Mouse (Mus musculus) heart, embryonic 14.5 days (tissue): Measurements from ENCODE around the gene Tmcc3. TPM values are rescaled to one million over a fixed set of nuclear protein-coding genes. Genes with fewer than 3 reads are reported as not detected.
"Not testable (repeated sequence)": the region's sequence is repeated elsewhere in the genome, so short reads cannot be mapped to it uniquely, and the experiment has no call there.

Experiments
- ATAC-seq: fragments of 200-750 bp; cut with Nextera tagmentation; 2 replicates; pipeline ENCODE4 v1.8.0; 2017; ENCODE audit warnings: low read depth, moderate TSS enrichment; ENCODE audit not compliant: insufficient number of reproducible peaks, insufficient read depth, low FRiP score
- H3K27ac ChIP-seq, 2 experiments: fragments of 200-500 bp in 1 of 2; fragments of 300-500 bp in 1 of 2; sonication (generic) in 1 of 2; replicated peaks in 1 of 2; 2 replicates each; pipeline ENCODE4 v1.5.1; 2012 to 2014; ENCODE audit warnings: low read depth in 2 of 2, low read length in 2 of 2, control low read depth in 1 of 2, mild to moderate bottlenecking in 1 of 2, mixed read lengths in 1 of 2; ENCODE audit not compliant: control insufficient read depth in 1 of 2, insufficient read depth in 1 of 2
- H3K27me3 ChIP-seq: fragments of 300-500 bp; sonication (generic); 2 replicates; pipeline ENCODE4 v1.6.1; 2014; ENCODE audit warnings: mild to moderate bottlenecking, low read length, control low read depth; ENCODE audit not compliant: control insufficient read depth, insufficient read depth
- H3K36me3 ChIP-seq: fragments of 300-500 bp; sonication (generic); 2 replicates; pipeline ENCODE4 v1.6.1; 2014; ENCODE audit warnings: mild to moderate bottlenecking, control low read depth, low read length, mixed read lengths; ENCODE audit not compliant: control insufficient read depth, insufficient read depth
- H3K4me1 ChIP-seq, 2 experiments: fragments of 200-500 bp in 1 of 2; fragments of 300-500 bp in 1 of 2; sonication (generic) in 1 of 2; 2 replicates each; pipeline ENCODE4 v1.6.1; 2012 to 2014; ENCODE audit warnings: low read length in 2 of 2, control low read depth in 1 of 2, mixed read lengths in 1 of 2; ENCODE audit not compliant: control insufficient read depth in 2 of 2, insufficient read depth in 2 of 2
- H3K4me2 ChIP-seq: fragments of 300-500 bp; sonication (generic); 2 replicates; pipeline ENCODE4 v1.6.1; 2014; ENCODE audit warnings: mild to moderate bottlenecking, low read length
- H3K4me3 ChIP-seq, 2 experiments: fragments of 200-500 bp in 1 of 2; fragments of 300-500 bp in 1 of 2; sonication (generic) in 1 of 2; 2 replicates each; pipeline ENCODE4 v1.5.1; 2012 to 2014; ENCODE audit warnings: low read length in 2 of 2, mild to moderate bottlenecking in 2 of 2, control low read depth in 1 of 2, low read depth in 1 of 2, moderate library complexity in 1 of 2; ENCODE audit not compliant: control insufficient read depth in 1 of 2, insufficient read depth in 1 of 2
- H3K9ac ChIP-seq: fragments of 300-500 bp; sonication (generic); 2 replicates; pipeline ENCODE4 v1.6.1; 2014; ENCODE audit warnings: mild to moderate bottlenecking, low read length
- H3K9me3 ChIP-seq: fragments of 300-500 bp; sonication (generic); 2 replicates; pipeline ENCODE4 v1.6.1; 2016; ENCODE audit warnings: low read length, control low read depth; ENCODE audit not compliant: control insufficient read depth
- WGBS: fragments of 180-500 bp; shearing (Covaris S2); extraction: QIAGEN DNeasy Blood & Tissue Kit; methylation state at CpG from one replicate; pipeline ENCODE4 v1.1.7; 2014; 5-methylcytosine and 5-hydroxymethylcytosine counted together
- polyA plus RNA-seq: library from polyadenylated mRNA; unstranded; fragments of >200 nt; fragmentation: Nextera tagmentation; extraction: Ambion mirVana; gene quantifications from 2 replicates; pipeline ENCODE4 v1.2.1, GENCODE M21; 2014

The Tmcc3 gene
- polyA plus RNA-seq, 1 experiment from 2014 or later, result 9.6 TPM

DNA sequence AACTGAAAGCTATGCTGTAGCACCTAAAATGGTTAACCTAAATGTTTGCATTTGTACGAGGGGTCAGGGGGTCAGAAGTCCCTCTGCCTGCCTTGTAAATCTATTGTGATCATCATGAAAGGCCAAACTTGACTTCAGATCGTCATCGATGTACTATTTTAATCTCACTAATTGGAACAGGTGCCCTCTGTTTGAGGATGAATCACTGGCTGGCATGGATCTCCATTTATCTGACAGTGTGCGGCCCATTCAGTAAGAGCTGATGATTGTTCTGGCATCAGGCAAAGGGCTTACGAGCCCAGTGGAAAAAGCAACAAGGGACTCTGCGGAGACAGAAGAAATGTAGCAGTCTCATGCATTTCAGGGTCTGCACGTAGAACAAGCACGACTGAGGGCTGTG lies 215.1 kb downstream of the Tmcc3 start:
- Histone ChIP-seq H3K4me2 (no peak overlapping the region), H3K9ac (no peak overlapping the region), H3K4me1 (peaks cover 7 to 21% of the 10 kb centered on the region in 2 experiments; a peak in 3 of 4 replicates), H3K9me3 (no peaks in the 10 kb centered on the region), H3K27ac (no peak overlapping the region), H3K36me3 (no peaks in the 10 kb centered on the region), H3K27me3 (no peaks in the 10 kb centered on the region), H3K4me3 (no peak overlapping the region)
- no peak for ATAC-seq
- 71% methylated on average over 8 of the region's 8 CpGs for WGBS

DNA sequence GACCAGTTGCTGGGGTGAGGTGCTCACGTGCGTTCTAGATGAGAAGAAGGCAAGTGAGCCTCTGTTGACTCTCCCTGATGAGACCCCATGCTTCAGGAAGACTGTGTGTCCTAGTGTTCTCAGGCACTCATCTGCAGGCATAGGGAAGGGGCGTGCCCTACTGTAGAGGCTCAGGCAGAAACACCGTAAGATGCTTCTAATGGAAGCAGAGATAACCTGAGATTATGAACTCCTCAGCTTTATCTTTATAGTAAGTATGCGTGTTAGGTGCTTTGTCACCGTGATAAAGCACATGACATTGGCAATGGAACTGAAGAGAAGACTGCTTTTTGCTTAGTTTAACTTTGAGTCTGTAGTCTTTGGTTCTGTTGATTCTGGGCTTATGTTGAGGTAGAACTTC lies 215.5 kb downstream of the Tmcc3 start:
- Histone ChIP-seq H3K27me3 (no peaks in the 10 kb centered on the region), H3K9me3 (no peaks in the 10 kb centered on the region), H3K4me1 (peaks cover 7 to 17% of the 10 kb centered on the region in 2 experiments; a peak in 3 of 4 replicates), H3K36me3 (no peaks in the 10 kb centered on the region), H3K9ac (no peak overlapping the region), H3K27ac (no peak overlapping the region), H3K4me2 (no peak overlapping the region), H3K4me3 (no peak overlapping the region)
- 71% methylated on average over 6 of the region's 6 CpGs for WGBS
- ATAC-seq, result no peak

DNA sequence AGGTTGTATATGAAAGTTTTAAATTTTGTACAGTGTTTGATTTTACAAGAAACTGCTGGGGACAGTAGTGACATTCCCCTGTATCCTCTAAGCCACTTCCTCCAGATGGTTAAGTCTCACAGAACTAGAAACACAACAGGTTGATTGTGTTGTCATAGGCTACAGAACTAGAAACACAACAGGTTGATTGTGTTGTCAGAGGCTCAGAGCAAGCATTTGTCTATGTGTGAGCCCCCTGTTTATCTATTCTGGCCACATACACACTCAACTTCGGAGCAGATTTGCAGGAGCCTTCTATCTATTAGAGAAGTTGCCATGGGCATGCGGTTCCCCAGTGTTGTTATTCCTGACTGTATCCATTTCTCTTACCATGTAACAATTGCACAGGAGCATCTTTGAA lies 218.3 kb downstream of the Tmcc3 start:
- 67% methylated on average over 2 of the region's 2 CpGs for WGBS
- no peak overlapping the region for H3K9ac ChIP-seq
- no peak overlapping the region for H3K4me3 ChIP-seq
- no peak overlapping the region for H3K4me2 ChIP-seq
- no peaks in the 10 kb centered on the region for H3K9me3 ChIP-seq
- ATAC-seq, result no peak
- H3K27ac ChIP-seq, result no peak overlapping the region
- no peaks in the 10 kb centered on the region for H3K36me3 ChIP-seq
- peaks cover 2 to 6% of the 10 kb centered on the region in 2 experiments; a peak in 3 of 4 replicates for H3K4me1 ChIP-seq
- H3K27me3 ChIP-seq, result no peaks in the 10 kb centered on the region

DNA sequence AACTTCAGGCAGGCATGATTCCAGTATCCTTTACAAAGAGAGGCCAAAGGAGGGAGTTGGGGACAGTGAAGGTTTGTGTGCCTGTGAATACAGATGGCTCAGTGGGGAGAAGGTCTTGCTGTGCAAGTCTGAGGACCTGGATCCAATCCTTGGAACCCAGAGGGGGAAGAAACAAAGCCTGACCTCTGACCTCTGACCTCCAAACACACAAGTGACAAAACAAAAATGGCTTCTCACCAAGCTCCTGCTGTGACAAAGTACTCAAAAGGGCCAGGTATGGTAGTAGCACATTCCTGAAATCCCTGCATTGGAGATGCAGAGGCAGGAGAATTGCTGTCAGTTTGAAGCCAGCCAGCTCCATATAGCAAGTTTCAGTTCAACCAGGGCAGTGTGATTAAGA lies 219.7 kb downstream of the Tmcc3 start:
- Histone ChIP-seq H3K9me3 (no peaks in the 10 kb centered on the region), H3K27me3 (no peaks in the 10 kb centered on the region), H3K4me3 (no peak overlapping the region), H3K4me1 (peaks cover 0 to 2% of the 10 kb centered on the region in 2 experiments; a peak in 1 of 4 replicates), H3K4me2 (no peak overlapping the region), H3K27ac (no peak overlapping the region), H3K9ac (no peak overlapping the region), H3K36me3 (no peaks in the 10 kb centered on the region)
- ATAC-seq, result no peak

DNA sequence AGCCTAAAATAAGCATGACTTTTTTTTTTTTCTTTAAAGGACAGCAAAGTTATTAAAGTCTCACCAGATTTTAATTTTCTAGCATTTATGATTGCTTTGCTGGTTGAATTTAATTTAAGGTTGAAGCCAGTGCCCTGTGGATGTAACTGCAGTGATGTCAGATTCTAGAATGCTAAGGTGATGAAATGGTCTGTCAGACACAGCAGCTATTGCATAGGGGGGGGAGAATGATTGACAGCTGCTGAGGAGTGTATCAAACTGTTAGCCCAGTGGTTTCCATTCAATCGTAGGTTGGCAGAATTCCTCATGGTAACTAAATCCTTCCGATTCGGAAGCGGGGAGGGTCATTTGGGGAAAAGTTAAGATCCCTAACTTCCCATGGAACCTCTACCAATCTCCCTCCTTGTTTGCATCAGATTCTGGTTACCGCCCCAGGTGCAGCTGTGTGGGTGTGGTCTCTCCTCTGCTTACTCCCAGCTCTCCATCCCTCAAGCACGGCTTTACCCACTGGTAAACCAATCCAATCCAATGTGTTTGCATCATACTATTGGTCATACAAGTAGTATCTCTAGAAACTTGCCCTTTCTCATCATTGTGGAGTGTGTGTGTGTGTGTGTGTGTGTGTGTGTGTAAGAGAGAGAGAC lies 221.5 kb downstream of the Tmcc3 start:
- Histone ChIP-seq H3K27me3 (no peaks in the 10 kb centered on the region), H3K4me1 (0 out of 4 replicates have a peak, but pooled peaks cover 0 to 2% of the 10 kb centered on the region in 2 experiments), H3K4me2 (no peak overlapping the region), H3K9ac (no peak overlapping the region), H3K9me3 (no peaks in the 10 kb centered on the region), H3K27ac (no peak overlapping the region), H3K36me3 (no peaks in the 10 kb centered on the region), H3K4me3 (no peak overlapping the region)
- ATAC-seq, result no peak
- 64% methylated on average over 6 of the region's 6 CpGs for WGBS

DNA sequence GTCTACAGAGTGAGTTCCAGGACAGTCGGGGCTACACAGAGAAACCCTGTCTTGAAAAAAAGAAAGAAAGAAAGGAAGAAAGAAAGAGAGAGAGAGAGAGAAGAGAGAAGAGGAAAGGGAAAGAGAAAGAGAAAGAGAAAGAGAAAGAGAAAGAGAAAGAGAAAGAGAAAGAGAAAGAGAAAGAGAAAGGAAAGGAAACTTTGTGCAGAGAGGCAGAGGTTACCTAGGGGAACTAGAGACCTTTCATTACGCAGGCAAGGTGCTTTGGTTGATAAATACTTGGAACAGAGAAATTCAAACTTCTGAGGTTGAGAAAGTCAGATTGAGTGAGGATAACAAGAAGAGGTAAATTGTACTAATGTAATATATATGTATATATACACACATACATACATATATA lies 226.9 kb downstream of the Tmcc3 start:
- H3K9ac ChIP-seq, H3K27ac ChIP-seq, H3K27me3 ChIP-seq, H3K36me3 ChIP-seq, H3K4me1 ChIP-seq, H3K4me3 ChIP-seq, H3K4me2 ChIP-seq, ATAC-seq, H3K9me3 ChIP-seq: not testable (repeated sequence)
- 90% methylated on average over 2 of the region's 2 CpGs for WGBS

DNA sequence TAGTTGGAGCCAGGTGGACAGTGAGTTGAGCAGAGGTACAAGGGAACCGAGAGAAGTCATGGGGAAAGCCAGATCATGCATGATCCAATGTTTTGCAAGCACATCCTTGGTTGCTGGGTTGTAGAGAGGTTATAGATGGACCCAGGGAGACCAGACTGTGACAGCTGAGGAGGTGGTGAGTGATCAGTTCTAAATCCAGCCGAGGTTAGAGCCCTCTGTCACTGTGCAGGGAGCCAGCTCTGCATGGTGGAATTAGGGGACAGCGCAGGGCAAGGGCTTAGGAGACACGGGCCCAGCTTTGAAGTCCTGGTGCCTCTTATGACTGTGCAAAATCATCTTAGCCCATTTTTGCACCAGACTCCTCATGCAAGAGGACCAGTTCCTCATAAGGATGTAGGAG lies 228.5 kb downstream of the Tmcc3 start:
- peaks cover 11 to 22% of the 10 kb centered on the region in 2 experiments for H3K4me1 ChIP-seq
- WGBS, result 36% methylated on average over 4 of the region's 4 CpGs
- H3K27me3 ChIP-seq, result no peaks in the 10 kb centered on the region
- H3K9ac ChIP-seq, result no peak overlapping the region
- no peak overlapping the region for H3K27ac ChIP-seq
- H3K4me3 ChIP-seq, result no peak overlapping the region
- H3K9me3 ChIP-seq, result peaks cover 4% of the 10 kb centered on the region
- ATAC-seq, result no peak
- no peak overlapping the region for H3K4me2 ChIP-seq
- no peaks in the 10 kb centered on the region for H3K36me3 ChIP-seq

DNA sequence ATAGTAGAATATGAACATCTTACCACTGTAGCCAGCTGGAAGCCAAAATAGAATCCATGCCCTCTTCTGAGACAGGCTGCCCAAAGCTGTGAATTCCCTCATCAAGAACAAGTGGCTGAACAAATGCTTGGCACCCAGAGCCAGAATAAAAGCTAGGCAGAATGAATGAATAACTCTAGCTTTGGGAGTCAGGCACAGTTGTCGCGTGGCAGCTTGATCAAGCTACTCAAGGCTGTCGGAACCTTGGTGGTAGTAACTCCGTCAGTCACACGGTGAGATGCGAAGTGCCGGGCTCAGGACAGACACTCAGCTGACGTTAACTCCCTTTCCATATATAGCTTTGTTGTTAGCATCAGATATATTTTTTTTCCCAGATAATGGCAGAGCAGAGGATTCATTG lies 232.2 kb downstream of the Tmcc3 start:
- H3K4me1 ChIP-seq, result peaks cover 17 to 29% of the 10 kb centered on the region in 2 experiments
- H3K36me3 ChIP-seq, result no peaks in the 10 kb centered on the region
- no peak overlapping the region for H3K9ac ChIP-seq
- peak overlapping the region; percentile 14 for H3K4me2 ChIP-seq
- H3K9me3 ChIP-seq, result peaks cover 4% of the 10 kb centered on the region
- ATAC-seq, result no peak
- H3K27ac ChIP-seq, result no peak overlapping the region
- no peak overlapping the region for H3K4me3 ChIP-seq
- H3K27me3 ChIP-seq, result no peaks in the 10 kb centered on the region
- WGBS, result 20% methylated on average over 8 of the region's 8 CpGs
